Mouse (Mus musculus): Measurements from ENCODE around the gene Rubcn.
A peak's percentile ranks its signal among the peaks of the same experiment; 100 is the strongest.
"Not testable (repeated sequence)": the region's sequence is repeated elsewhere in the genome, so short reads cannot be mapped to it uniquely, and the experiment has no call there.

The Rubcn gene

DNA sequence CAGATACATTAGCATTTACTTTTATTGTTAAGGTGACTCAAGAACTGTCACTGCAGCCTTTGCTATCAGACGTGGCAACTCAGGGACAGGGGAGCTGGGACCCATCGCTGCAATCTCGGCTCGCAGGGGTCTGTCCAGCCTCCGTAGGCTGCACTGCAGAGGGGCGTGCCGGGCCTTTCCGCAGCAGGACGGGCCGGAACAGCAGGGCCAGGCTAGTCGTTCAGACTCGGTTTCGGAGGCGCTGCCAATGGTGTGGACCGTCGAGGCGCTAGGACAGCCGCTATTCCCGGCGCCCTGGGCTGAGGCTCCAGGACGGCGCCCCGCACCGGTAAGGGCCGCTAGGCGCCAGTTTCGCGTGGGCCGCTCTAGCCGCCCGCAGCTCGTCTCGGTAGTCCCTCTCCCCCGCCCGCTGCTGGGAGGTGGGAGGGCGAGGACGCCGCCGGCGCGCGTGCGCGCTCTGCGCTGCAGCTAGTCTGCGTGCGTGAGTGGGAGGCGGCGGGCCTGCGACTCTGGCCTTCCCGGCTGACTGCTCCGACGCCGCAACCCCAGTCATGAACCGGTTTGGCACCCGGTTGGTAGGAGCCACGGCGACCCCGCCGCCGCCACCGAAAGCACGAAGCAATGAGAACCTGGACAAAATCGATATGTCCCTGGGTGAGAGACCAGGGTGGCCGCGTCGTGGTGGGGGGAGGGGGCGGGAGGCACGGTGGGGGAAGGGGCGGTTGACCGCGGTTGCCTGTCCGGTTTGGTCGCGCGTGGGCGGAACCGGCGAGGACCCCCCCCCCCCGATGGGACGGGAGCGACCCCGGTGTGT lies at the start of gene Rubcn, which contains the start of gene Fyttd1:
Gene Rubcn (minus strand): TSS at position 424 of the 814 bp plus-strand sequence.
Gene Fyttd1 (plus strand): TSS at position 158 of the 814 bp plus-strand sequence.
- peak; percentile 95 for DNase-seq

DNA sequence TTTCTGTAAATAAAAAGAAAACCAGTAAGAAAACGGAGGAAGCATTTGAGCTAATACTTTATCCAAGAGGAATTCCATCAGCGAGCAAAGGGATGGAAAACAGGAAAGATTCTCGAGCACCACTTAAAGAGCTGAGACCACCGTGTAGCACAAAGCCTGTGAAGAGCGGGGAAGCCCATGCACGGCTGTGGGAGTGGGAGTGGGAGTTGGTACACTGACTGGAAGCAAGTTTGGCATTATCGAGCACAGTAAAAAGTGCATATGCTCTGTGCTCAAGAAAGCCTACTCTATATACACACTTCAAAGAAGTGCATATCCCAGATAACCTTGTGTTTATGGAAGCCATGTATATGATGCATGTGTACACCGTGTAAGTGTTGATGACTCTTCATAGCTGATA lies 49.5 kb upstream of the Rubcn start:
- DNase-seq = no peak

DNA sequence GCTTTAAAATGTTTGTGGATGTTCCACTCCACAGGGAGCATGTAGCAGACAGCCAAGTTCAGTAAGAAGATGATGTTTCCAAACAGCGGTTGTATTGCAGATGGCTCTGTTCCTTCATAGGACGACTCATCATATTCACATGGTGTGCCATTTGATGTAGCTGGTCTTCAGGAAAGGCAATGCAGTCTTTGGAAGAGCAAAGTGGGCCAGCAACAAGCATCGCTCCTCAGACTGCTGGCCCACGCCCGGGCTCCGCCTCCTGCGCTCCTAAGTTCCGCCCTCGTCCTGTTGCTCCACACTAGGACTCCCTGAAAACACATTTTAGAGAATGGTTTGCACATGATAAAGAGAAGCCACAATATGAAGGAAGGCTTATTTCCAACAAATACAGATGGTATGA lies 49.1 kb upstream of the Rubcn start:
- not testable (repeated sequence) for DNase-seq

DNA sequence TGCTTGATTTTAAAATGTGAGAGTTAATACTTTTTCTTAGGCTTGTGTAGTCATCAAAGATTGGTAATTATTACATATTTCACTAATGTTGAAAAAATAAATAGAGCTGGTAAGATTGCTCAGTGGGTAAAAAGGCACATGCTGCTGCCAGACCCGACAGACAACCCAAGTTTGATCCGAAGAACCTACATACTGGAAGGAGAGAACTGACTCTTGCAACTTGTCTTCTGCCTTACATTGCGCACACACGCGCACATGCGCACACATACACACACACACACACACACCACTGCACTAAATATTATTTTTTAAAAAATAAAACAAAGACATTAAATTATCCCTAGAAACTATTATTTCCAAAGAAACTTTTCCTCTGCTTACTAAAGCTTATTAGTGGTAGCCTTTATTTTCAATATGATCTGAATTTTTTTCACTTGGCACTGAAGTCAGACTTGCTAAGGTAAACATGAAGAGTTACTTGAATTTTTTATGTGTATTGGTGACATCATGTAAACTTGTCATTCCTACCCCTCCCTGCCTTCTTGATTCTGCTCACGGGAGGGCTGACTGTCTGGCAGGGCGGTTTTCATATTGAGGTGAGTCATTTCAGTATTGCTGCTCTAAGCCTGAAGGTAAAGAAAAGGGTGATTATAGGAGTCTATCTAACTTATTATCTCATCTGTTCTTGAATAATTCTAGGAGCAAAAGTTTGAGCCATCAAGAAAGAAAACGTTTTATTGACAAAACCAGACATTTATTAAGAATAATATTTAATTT lies 37.9 kb upstream of the Rubcn start:
- peak; percentile 10 for DNase-seq

DNA sequence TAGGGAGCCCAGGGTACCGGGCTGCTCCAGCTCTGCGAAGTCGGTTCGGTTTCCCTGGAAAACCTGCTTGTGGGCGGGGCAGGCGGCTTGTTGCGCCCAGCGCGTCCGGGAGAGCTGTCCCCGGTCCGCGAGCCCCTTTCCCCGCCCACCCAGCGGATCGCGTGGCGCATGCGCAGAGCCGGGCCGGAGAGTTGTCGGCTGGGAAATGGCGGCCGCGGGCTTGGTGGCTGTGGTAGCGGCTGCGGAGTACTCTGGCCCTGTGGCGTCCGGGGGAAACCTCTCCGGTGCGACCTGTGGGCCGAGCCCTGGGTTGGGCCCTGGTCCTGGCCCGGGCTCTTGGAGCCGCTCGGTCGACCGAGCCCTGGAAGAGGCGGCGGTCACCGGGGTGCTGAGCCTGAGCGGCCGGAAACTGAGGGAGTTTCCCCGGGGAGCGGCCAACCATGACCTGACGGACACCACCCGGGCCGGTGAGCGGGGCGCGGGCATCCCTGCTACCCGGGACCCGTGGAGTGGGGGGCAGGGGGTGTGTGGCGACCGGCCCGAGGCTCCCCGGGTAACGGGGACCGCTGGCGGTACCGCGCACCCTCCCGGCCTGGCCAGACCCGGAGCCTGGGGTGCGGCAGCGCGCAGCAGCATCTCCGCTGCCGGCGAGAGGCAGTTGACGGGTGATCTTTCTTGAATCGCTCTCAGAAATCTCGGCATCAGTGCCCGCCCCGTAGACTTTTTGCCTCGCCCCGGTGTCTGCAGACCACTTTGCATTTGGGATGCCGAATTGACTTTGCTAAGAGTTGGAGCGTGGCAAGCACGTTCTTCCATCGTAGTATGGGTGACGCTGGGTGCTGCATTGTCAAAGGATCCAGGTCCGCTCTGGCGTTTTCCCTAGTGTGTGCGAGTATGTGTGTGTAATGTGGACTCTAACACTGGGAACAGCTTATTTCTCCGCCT lies 36.6 kb upstream of the Rubcn start, which contains the start of gene Lrch3:
Gene Lrch3 (plus strand): TSS at position 164 of the 945 bp plus-strand sequence.
- peak; percentile 98 for DNase-seq

DNA sequence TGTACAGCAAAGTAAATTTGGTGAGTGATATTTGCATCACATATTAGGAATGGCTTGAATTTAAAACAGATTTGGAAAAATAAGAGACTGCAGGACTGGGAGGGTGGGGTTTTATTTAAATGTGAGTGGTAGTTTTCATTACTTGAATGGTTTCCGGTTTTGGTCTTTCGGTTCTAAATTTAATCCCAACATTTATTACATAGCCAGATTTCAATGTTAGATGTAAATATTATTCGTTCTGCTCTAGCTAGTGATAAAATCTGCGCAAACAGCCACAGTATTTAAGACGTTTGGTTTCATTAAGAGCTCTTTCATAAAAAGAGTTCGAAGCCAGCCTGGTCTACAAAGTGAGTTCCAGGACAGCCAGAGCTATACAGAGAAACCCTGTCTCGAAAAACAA lies 35.6 kb upstream of the Rubcn start:
- no peak for DNase-seq

DNA sequence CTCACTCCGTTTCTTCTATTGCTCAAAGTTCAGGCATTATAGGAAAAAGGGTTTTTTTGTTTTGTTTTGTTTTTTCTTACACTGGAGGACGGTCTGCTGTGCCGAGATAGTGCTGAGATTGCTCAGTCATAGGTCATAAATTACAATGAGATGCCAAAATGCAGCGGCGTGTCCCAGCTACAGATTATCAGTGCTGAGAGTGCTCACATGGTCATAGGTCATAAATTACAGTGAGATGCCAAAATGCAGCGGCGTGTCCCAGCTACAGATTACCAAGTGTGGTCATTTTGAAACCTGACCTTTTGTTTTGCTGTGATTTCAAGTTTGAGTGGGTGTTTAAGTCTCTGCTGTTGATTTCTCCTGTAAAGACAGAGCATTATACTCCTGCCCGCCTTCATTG lies 29.2 kb upstream of the Rubcn start:
- no peak for DNase-seq

DNA sequence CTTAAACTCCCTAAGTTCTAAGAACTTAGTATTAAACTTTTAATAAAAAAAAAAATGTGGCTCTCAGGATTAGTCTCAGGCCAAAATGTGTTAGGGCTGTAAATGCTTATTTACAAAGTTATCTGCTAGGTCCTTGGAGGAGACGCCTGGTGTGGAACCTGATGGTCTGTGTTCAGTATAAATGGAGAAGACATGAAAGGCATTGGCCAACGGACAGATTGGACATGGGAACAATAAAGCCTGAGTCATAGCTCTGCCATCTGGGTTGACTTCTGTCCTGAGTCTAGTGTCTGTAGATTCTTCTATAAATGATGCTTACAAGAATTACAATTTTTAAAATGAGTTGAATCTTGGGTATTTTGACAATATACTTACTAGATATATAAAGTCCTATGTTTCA lies 28.6 kb upstream of the Rubcn start:
- no peak for DNase-seq

DNA sequence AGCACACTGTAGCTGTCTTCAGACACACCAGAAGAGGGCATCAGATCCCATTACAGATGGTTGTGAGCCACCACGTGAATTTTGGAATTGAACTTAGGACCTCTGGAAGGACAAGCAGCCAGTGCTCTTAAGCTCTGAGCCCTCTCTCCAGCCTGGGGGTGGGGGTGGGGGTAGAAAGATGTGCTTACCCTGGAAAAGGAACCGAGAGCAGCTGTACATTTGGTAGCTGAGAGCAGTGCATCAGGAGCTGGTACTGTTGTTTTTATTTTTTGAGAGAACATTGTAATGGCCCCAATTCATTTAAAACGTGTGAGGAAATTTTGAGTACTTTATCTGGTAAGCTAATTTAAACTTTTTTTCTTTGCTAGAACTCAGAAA lies 24.5 kb upstream of the Rubcn start:
- DNase-seq = no peak

DNA sequence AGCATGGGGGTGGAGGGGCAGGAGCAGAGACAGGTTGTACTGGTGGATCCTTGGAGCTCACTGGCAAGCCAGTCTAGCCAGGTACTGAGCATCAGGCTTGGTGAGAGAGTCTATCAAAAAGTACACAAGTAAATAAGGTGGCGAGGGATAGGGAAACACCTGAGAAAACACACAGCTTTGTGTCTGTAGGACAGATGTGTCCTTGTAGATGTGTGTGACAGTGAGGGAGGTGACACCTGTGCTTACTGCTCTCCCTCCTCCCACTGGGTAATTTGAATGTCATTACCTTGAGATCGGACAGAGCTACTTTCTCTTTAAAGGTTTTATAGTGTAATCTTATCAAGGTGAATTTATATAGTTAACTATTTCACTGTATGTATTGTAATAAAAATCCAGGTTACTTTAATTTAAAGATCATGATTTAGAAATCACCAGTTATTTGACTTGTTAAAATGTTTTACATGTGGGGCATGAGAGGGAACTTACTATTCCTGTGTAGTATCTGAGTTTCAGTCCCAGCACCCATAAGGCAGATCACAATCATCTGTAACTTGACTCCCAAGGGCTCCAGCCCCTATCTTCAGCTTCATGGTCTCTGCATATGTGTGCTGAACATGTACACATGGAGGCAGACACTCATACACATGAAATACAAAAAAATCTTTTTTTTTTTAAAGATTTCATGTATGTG lies 23.9 kb upstream of the Rubcn start:
- DNase-seq = no peak

DNA sequence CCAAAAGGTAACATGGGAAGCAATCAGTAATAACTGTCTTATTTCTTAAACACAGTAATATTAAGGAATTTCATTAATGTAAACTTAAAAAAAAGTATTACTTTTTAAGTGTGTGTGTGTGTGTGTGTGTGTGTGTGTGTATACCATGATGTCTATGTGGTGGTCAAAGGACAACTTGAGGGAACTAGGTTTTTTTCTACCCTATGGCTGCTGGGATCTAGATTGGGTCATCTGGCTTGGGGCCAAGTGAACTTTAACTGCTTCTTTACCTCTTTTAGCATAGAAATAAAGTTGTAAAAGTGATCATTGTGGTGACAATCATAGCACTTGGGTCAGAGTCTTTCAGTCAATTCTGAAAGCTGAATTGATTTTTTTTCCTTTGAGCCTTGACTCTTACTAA lies 18.6 kb upstream of the Rubcn start:
- no peak for DNase-seq

DNA sequence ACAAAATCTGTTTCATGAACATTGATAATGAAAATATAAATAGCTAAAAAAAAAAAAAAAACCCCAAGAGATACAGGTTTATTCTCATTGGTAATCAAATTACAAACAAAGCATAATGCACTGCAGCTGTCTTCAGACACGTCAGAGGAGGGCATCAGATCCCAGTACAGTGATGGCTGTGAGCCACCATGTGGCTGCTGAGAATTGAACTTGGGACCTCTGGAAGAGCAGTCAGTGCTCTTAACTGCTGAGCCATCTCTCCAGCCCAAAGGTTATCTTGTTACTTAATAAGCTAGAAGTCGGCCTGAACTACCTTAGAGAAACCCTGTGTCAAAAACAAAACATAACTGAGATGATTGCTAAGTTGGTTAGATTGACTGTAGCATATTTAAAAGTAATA lies 12.3 kb upstream of the Rubcn start:
- DNase-seq = no peak

DNA sequence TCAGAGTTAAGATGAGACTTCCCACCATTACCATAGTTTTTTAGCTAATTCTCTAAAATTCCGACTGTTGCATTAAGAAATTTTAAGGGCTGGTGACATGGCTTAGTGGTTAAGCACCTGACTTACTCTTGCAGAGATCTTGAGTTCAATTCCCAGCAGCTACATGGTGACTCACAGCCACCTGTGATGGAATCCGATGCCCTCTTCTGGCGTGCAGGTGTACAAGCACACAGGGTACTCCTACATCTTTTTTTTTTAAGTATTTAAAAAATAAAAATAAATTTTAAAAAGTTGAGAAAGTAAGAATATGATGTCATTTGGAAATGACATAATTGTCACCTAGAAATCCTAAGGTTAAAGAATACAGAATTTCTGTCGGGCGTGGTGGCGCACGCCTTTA lies 10.4 kb upstream of the Rubcn start:
- DNase-seq = no peak

DNA sequence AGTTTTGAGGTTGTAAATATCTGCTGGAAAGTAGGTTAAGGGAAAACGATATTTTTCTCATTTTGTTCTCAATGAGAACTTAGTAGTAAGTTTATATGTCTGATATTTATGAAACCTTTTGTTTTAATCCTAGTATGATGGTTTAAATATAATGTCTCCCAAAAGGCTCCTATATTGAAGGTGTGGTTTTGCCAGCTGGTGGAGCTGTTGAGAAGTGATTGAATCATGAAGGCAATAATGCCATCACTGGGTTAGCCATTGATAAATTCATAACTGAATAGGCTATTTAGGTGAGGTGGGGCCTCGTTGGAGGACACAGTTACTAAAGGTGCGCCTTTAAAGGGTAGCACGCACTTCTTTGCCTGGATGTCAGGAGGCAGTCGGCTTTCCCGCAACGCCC lies 4.0 kb upstream of the Rubcn start:
- no peak for DNase-seq

DNA sequence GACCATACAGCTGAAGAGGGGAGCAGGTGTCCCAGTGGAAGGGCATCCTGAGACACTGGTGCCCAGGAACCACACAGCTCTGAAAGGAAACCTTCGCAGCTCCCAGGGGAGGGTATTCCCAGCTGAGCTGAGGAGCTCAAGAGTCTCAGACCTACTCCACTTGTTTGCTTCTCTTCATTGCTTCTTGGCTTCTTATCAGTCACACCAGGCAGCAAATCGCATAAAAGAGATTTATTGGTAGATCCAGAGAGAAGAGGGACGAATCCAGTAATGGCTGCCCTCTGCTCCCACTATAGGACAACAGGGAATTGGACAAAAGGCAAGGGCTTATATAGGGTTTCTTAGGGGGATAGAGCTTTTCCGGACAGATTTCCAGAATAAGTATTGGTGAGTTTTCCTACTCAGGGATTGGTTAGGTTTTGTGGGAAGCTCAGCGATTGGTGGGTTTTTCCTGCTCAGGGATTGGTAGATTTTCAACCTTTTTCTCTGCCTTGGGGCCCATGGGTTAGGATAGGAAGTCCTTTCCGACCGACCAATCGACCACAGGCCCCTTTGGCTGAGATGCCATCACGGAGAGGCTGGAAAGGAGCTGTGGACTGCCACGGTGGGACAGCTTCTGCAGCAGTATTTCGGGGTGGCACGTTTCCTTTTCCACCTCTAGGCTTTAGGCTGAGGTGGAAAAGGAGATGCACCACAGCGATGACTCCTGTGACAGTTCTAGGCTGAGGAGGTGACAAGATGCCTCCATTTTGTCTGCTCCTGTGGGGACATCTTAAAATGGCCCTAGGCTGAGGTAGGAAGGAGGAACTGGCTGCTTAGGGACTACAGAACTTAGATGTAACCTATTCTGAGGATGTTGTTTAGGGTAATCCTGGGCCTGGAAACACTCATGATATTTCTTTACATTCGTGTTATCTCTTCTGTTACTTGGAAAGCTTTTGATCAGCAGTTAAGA lies 1.7 kb upstream of the Rubcn start:
- DNase-seq = no peak

DNA sequence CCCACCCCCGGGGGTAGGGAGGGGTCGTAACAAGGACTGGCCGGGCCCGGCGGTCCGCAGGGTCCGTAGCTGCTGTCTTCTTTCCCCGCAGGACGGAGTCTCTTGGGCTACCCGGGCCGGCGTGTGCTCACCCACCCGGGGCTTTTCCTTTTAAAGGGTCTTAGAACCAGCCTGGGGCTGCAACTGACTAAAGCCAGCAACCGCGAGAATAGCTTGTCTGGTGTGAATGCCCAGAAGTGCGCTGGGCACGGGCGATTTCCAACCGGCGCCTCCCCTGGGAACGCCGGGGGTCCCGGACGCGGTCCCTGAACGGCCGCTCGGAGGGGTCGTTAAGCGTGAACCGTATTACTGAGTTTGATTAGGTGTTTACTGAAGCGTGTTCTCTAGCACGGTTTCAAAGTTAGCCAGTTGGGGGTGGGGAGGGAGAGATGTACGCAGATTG lies 612 bp upstream of the Rubcn start:
- peak; percentile 16 for DNase-seq

DNA sequence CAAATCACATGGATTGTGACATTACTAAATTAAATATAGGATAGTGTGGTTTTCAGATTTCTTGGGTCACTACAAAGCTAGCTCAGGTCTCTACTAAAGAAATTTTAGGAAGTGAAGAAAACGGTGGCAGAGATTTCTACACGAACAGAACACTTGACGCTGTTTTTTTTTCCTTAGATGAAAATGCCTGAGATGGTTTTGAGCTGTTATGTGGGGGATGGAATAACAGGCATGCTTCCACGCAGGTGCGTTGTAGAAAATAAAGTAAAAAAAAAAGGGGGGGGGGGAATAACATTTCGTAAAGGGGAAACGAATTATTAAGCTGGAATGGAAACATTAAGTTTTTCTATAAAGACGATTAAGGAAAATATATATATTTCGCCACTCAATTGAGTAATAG lies 735 bp downstream of the Rubcn start:
- DNase-seq = no peak

DNA sequence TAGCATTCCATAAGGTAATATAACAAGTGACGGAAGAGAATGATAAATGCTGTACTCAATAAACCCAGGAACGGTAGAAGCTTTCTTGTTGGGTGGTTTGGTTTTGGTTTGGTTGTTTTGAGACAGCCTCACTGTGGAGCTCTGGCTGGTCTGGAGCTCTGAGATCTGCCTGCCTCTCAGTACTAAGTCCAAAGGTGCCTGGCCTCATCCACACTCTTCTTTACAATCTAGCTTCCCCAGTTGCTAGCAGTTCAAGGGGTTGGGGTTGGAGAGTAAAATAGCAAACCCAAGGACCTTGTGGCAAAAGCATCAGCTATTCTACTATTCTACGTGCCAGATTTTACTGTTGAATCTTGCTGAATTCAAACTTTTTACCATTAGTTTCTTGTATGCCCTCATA lies 1.7 kb downstream of the Rubcn start:
- DNase-seq = no peak

DNA sequence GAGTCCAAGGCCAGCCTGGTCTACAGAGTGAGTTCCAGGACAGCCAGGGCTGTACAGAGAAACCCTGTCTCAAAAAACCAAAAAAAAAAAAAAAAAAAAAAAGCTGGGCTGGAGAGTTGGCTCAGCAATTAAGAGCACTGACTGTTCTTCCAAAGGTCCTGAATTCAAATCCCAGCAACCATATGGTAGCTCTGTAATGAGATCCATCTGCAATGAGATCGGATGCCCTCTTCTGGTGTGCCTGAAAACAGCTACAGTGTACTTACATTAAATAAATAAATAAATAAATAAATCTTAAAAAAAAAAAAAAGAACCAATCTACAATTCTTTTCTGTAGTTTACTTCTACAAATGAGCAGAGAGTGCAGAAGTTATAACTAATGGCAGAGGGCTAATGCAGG lies 2.3 kb downstream of the Rubcn start:
- not testable (repeated sequence) for DNase-seq

DNA sequence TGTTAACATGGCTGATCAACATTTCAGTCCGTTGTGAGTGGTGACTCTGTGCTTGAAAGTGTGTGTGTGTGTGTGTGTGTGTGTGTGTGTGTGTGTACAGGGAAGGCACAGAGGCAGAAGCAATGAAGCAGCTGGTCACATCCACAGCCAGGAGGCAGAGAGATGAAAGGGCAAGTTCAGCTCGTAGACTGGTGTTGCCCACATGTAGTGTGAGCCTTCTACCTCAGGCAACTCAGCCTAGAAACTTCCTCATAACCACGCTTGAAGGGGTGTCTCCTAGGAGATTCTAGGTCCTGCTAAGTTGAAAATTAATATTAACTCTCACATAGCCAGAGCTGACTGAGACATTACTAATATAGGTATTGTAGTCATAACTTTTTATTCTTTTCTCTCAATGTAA lies 4.2 kb downstream of the Rubcn start:
- DNase-seq = no peak

DNA sequence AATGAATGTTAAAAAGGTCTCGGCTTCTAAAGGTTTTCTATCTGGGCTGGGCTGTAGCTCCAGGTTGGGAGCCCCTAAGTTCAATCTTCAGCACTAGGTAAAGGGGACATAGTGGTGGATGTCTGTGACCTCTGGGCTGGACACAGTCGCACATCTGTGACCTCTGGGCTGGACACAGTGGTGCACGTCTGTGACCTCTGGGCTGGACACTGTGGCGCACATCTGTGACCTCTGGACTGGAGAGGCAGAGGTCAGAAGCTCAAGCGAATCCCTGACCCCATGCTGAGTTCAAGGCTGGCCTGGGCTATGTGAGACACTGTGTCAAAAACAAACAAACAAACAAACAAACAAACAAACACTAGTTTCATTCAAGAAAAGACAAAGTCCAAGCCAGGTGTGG lies 7.3 kb downstream of the Rubcn start:
- DNase-seq = no peak

Measured in liver (tissue).